Mouse (Mus musculus): ENCODE data around the gene Klhl35. TPM values are rescaled to one million over a fixed set of nuclear protein-coding genes. Genes with fewer than 3 reads are reported as not detected.

The Klhl35 gene
- polyA plus RNA-seq (2014; fragmentation: Illumina TruSeq; extraction: RNeasy Lipid Tissue Mini Kit (QIAGEN cat#74804); ENCODE audit: low read depth, low replicate concordance), result not detected

DNA sequence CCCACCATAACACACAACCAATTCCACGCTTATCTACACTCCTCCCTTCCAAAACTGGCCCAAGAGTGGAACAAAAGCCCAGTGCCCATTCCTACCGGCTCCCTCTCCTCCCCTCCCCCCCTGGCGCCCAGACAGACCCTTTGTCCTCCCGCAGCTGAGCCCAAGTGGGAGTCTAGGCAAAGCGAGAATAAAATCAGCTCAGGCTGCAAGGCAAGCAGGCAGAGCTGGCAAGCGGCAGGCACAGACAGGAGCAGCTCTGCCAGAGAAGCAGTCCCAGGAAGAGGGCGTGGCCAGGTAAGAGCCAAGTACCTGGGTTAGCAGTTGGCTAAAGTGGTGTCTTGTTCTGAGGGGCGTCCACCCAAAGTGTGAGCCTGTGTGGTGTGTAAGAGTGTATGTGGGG, at the start of gene Klhl35:
Klhl35 (plus strand) TSS at position 194 of the 400 bp plus-strand sequence.

DNA sequence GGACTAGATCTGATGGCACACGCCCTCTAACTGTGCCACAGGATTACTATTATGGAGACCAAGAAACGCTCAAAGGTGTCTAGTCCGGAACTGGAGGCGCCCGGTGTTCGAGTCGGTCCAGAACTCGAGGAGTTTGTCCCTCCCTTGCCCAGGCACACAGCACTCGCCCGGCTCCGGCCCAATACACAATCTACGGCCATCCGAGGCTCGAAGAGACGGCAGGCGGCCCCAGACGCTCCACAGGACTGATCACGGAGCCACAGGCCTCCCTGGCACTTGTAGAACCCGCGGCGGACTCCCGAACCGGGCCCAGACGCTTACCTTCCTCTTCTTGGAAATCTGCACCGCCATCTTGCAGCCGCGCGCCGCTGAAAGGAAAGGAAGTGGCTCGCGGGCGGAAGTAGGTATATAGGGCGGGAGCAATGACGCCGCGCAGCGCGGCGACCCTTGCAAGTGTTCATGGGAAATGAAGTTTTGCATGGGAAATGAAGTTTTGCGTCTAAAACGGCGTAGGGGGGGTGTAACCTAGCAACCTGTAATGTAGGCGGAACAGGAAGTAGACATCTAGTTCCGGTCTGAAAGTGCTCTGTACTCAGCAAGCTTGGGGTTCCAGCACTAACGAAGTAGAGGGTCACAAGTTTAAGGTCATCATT, 17.6 kb downstream of the Klhl35 start, which contains the start of gene Rps3:
Rps3 (minus strand) TSS at position 468 of the 653 bp plus-strand sequence.

Other genes starting within 250 kb of the Klhl35 start
- gene Mogat2, start 227.4 kb upstream of the Klhl35 start, polyA plus RNA-seq (2014; fragmentation: Illumina TruSeq; extraction: RNeasy Lipid Tissue Mini Kit (QIAGEN cat#74804); ENCODE audit: low read depth, low replicate concordance), result not detected
- 5.0 TPM for gene Map6, start 198.6 kb upstream of the Klhl35 start, polyA plus RNA-seq (2014; fragmentation: Illumina TruSeq; extraction: RNeasy Lipid Tissue Mini Kit (QIAGEN cat#74804); ENCODE audit: low read depth, low replicate concordance)
- gene Serpinh1, start 112.8 kb upstream of the Klhl35 start, polyA plus RNA-seq (2014; fragmentation: Illumina TruSeq; extraction: RNeasy Lipid Tissue Mini Kit (QIAGEN cat#74804); ENCODE audit: low read depth, low replicate concordance), result 258 TPM
- gene Gdpd5, start 84.6 kb upstream of the Klhl35 start, polyA plus RNA-seq (2014; fragmentation: Illumina TruSeq; extraction: RNeasy Lipid Tissue Mini Kit (QIAGEN cat#74804); ENCODE audit: low read depth, low replicate concordance), result 18.2 TPM
- 624 TPM for gene Rps3, start 17.7 kb downstream of the Klhl35 start, polyA plus RNA-seq (2014; fragmentation: Illumina TruSeq; extraction: RNeasy Lipid Tissue Mini Kit (QIAGEN cat#74804); ENCODE audit: low read depth, low replicate concordance)
- gene Arrb1, start 69.5 kb downstream of the Klhl35 start, polyA plus RNA-seq (2014; fragmentation: Illumina TruSeq; extraction: RNeasy Lipid Tissue Mini Kit (QIAGEN cat#74804); ENCODE audit: low read depth, low replicate concordance), result 18.8 TPM
- 2.2 TPM for gene Tpbgl, start 161.1 kb downstream of the Klhl35 start, polyA plus RNA-seq (2014; fragmentation: Illumina TruSeq; extraction: RNeasy Lipid Tissue Mini Kit (QIAGEN cat#74804); ENCODE audit: low read depth, low replicate concordance)
- gene Slco2b1, start 245.3 kb downstream of the Klhl35 start, polyA plus RNA-seq (2014; fragmentation: Illumina TruSeq; extraction: RNeasy Lipid Tissue Mini Kit (QIAGEN cat#74804); ENCODE audit: low read depth, low replicate concordance), result 10.3 TPM